Mouse (Mus musculus): ENCODE measurements around the gene Fgf16. TPM values are rescaled to one million over a fixed set of nuclear protein-coding genes. Genes with fewer than 3 reads are reported as not detected.

The Fgf16 gene
- 0.14 and 0.86 TPM in 2 replicates for polyA plus RNA-seq (2012; rRNA removed)

DNA sequence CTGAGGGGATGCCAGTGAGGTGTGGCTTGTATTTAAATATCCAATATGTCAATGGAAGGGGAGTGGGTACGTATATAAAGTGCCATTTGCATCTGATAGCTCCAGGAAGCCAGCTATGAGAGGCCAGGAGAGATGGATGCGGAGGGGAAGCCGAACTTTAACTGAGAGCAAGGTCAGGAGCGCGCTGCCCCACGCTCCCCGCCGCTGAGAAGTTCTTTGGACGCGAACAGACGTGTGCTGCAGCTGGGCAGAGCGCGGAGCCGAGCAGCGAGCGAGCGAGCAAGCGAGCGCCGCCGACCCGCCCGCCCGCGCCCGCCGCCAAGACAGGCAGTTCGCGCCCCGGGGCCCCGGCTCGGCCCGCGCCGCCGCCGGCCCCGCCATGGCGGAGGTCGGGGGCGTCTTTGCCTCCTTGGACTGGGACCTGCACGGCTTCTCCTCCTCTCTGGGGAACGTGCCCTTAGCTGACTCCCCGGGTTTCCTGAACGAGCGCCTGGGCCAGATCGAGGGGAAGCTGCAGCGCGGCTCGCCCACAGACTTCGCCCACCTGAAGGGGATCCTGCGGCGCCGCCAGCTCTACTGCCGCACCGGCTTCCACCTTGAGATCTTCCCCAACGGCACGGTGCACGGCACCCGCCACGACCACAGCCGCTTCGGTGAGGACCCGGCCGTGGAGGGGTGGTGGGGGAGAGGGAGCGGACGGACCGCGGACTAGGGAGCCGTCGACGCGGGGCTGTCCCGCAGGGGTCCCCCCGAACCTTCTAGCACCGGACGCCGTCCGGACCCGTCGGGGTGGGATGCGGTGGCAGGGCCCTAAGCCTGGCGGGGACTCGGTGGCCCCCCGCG, at the start of gene Fgf16:
Gene Fgf16, plus strand, starts transcription at position 118 of the 843 bp plus-strand sequence.
- no peak within 1 kb of the TSS for H3K27ac ChIP-seq (ENCODE audit: control insufficient read depth, insufficient read depth, low read length)
- 2% methylated on average over 73 of the region's 86 CpGs for WGBS

DNA sequence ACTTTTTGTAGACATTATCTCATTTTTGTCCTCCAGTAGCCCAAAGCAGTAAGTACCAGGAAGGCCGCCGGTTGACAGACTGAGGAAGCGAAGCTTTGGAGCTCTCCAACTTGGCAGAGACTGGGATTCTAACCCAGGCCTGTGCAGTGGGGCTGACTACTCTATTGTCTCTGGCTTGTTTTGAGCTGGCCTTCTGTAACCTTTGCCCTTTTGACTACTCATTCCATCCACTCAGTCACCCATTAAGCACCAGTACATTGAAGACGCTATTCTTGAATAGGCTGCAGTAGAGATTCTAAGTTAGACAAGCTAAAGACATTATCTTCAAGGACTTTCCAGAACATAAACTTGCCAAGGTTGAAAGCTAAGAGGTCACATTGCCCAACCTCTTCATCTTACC, 49.3 kb upstream of the Fgf16 start:
- H3K36me3 ChIP-seq (ENCODE audit: control insufficient read depth, insufficient read depth, low read length): no peaks in the 10 kb centered on the region
- no peaks in the 10 kb centered on the region for H3K27me3 ChIP-seq (ENCODE audit: control insufficient read depth, insufficient read depth, low read length)
- 98% methylated on average over 4 of the region's 4 CpGs for whole genome bisulfite sequencing
- DNase-seq: no peak
- TF ChIP-seq POLR2A (IDR thresholded peaks at IDR 0.05; ENCODE audit: control insufficient read depth, extremely low read depth, insufficient read depth, low read length, poor library complexity): no peak
- TF ChIP-seq CTCF (IDR thresholded peaks at IDR 0.05; ENCODE audit: borderline replicate concordance, control insufficient read depth, extremely low read depth, insufficient read depth, low read length, poor library complexity): no peak
- no peak overlapping the region for H3K27ac ChIP-seq (ENCODE audit: control insufficient read depth, insufficient read depth, low read length)
- no peak overlapping the region for H3K4me3 ChIP-seq (ENCODE audit: control insufficient read depth, insufficient read depth, low read length)
- H3K4me1 ChIP-seq (replicated peaks; ENCODE audit: control insufficient read depth, insufficient read depth, low read length): no peaks in the 10 kb centered on the region

More for the DNA sequence above, at the start of gene Fgf16:
- H3K27me3 ChIP-seq (ENCODE audit: control insufficient read depth, insufficient read depth, low read length): peaks cover 4% of the 10 kb centered on the region; the same call in 1 of the 2 replicates
- DNase-seq: peak; percentile 16
- no peaks in the 10 kb centered on the region for H3K36me3 ChIP-seq (ENCODE audit: control insufficient read depth, insufficient read depth, low read length)
- peak within 1 kb of the TSS; percentile 36 for H3K4me3 ChIP-seq (ENCODE audit: control insufficient read depth, insufficient read depth, low read length)
- peaks cover 5% of the 10 kb centered on the region for H3K4me1 ChIP-seq (replicated peaks; ENCODE audit: control insufficient read depth, insufficient read depth, low read length)
- TF ChIP-seq POLR2A (IDR thresholded peaks at IDR 0.05; ENCODE audit: control insufficient read depth, extremely low read depth, insufficient read depth, low read length, poor library complexity) (no peak), CTCF (IDR thresholded peaks at IDR 0.05; ENCODE audit: borderline replicate concordance, control insufficient read depth, extremely low read depth, insufficient read depth, low read length, poor library complexity) (no peak)

DNA sequence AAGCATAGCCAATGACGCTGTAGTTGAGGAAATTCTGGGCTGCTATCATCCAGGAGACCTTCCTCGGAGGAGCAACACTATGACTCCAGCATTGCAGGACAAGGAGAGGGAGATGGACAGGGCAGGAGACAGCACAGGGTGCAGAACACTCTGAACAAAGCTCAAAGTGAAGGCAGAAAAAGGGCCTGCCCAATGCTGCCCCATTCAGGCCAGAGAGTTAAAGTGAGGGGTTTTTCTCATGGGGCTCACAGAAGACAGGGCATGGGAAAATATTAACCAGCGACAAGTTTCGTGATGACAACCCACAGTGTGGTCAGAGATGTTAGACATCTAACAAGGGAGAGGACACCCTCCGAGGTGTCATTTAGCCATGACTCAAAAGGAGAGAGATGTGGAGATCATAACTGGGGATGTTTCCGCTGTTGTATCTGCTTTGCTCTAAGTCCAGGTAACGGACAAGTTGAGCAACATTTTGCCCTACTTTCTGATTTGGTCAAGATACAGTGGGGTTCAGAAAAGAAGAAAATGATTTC, 48.2 kb upstream of the Fgf16 start:
- Histone ChIP-seq H3K4me1 (replicated peaks; ENCODE audit: control insufficient read depth, insufficient read depth, low read length) (no peaks in the 10 kb centered on the region), H3K27ac (ENCODE audit: control insufficient read depth, insufficient read depth, low read length) (no peak overlapping the region), H3K4me3 (ENCODE audit: control insufficient read depth, insufficient read depth, low read length) (no peak overlapping the region), H3K27me3 (ENCODE audit: control insufficient read depth, insufficient read depth, low read length) (no peaks in the 10 kb centered on the region), H3K36me3 (ENCODE audit: control insufficient read depth, insufficient read depth, low read length) (no peaks in the 10 kb centered on the region)
- WGBS: 91% methylated on average over 7 of the region's 7 CpGs
- TF ChIP-seq POLR2A (IDR thresholded peaks at IDR 0.05; ENCODE audit: control insufficient read depth, extremely low read depth, insufficient read depth, low read length, poor library complexity): no peak
- DNase-seq: no peak

DNA sequence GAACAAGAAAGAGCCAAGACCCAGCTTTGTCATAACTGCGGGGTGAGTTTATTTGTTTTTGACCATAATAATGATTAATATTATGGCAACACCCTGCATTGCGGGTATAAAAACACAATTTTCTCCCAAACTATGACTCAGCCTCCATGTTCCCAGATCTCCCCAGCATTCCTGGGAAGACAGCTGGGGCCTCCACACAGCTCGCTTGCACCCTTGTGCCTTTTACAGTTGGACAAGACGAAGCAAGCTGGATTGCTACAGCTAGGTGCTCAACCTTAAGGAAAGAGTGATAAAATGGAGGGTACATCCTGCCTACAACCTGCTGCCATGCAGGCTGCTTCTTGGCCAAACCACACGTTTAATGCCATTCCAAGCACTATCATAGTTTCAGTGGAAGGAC, 45.7 kb upstream of the Fgf16 start:
- WGBS: 97% methylated on average over 5 of the region's 5 CpGs
- H3K27ac ChIP-seq (ENCODE audit: control insufficient read depth, insufficient read depth, low read length): no peak overlapping the region
- H3K4me1 ChIP-seq (replicated peaks; ENCODE audit: control insufficient read depth, insufficient read depth, low read length): no peaks in the 10 kb centered on the region
- H3K36me3 ChIP-seq (ENCODE audit: control insufficient read depth, insufficient read depth, low read length): no peaks in the 10 kb centered on the region
- DNase-seq: no peak
- no peak overlapping the region for H3K4me3 ChIP-seq (ENCODE audit: control insufficient read depth, insufficient read depth, low read length)
- no peaks in the 10 kb centered on the region for H3K27me3 ChIP-seq (ENCODE audit: control insufficient read depth, insufficient read depth, low read length)
- no peak for TF ChIP-seq POLR2A (IDR thresholded peaks at IDR 0.05; ENCODE audit: control insufficient read depth, extremely low read depth, insufficient read depth, low read length, poor library complexity)
- TF ChIP-seq CTCF (IDR thresholded peaks at IDR 0.05; ENCODE audit: borderline replicate concordance, control insufficient read depth, extremely low read depth, insufficient read depth, low read length, poor library complexity): no peak

DNA sequence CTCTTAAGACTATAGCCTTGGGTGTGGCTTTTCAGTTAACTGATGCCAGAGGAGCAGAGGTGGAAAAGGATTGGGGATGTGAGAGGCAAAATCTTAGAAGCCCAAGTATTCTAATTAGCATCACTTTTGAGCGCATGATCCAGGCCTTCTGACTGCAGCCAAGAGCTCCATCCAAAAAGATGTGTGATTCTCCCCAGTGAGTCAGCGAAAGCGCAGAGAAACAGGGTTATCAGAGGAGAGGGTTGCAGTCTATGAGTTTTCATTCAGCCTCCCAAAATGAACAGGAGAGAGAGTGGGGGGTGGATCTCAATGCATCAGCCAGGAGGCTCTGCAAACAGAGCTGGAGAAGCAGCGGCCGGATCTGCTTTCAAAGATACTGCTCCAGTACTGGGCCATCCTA, 45.1 kb upstream of the Fgf16 start:
- no peaks in the 10 kb centered on the region for H3K4me1 ChIP-seq (replicated peaks; ENCODE audit: control insufficient read depth, insufficient read depth, low read length)
- no peaks in the 10 kb centered on the region for H3K36me3 ChIP-seq (ENCODE audit: control insufficient read depth, insufficient read depth, low read length)
- no peak for DNase-seq
- no peaks in the 10 kb centered on the region for H3K27me3 ChIP-seq (ENCODE audit: control insufficient read depth, insufficient read depth, low read length)
- 99% methylated on average over 5 of the region's 5 CpGs for WGBS
- TF ChIP-seq POLR2A (IDR thresholded peaks at IDR 0.05; ENCODE audit: control insufficient read depth, extremely low read depth, insufficient read depth, low read length, poor library complexity) (no peak), CTCF (IDR thresholded peaks at IDR 0.05; ENCODE audit: borderline replicate concordance, control insufficient read depth, extremely low read depth, insufficient read depth, low read length, poor library complexity) (no peak)
- no peak overlapping the region for H3K27ac ChIP-seq (ENCODE audit: control insufficient read depth, insufficient read depth, low read length)
- H3K4me3 ChIP-seq (ENCODE audit: control insufficient read depth, insufficient read depth, low read length): no peak overlapping the region

DNA sequence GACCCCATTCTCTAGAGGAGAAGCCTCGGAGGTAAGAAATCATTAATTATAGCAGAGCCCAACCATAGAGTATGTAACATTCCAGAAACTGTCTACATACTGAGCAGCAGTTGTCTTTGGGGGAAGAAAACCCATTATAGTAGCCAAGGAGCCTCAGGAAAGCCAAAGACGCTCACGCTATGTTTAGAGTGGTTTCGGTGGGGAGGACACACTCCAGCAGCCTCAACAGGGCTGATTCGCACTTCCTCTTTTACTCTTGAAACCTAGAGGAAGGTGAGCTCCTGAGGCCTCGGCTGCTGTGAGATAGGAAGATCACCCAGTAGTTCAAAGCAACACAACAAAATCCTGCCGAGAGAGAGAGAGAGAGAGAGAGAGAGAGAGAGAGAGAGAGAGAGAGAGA, 39.9 kb upstream of the Fgf16 start:
- no peak for DNase-seq

More for the DNA sequence above, 39.9 kb upstream of the Fgf16 start:
- H3K27me3 ChIP-seq (ENCODE audit: control insufficient read depth, insufficient read depth, low read length): no peaks in the 10 kb centered on the region
- 8% methylated on average over 7 of the region's 7 CpGs for WGBS
- no peaks in the 10 kb centered on the region for H3K36me3 ChIP-seq (ENCODE audit: control insufficient read depth, insufficient read depth, low read length)
- no peaks in the 10 kb centered on the region for H3K4me1 ChIP-seq (replicated peaks; ENCODE audit: control insufficient read depth, insufficient read depth, low read length)
- no peak for TF ChIP-seq POLR2A (IDR thresholded peaks at IDR 0.05; ENCODE audit: control insufficient read depth, extremely low read depth, insufficient read depth, low read length, poor library complexity)
- no peak for TF ChIP-seq CTCF (IDR thresholded peaks at IDR 0.05; ENCODE audit: borderline replicate concordance, control insufficient read depth, extremely low read depth, insufficient read depth, low read length, poor library complexity)
- H3K4me3 ChIP-seq (ENCODE audit: control insufficient read depth, insufficient read depth, low read length): no peak overlapping the region
- H3K27ac ChIP-seq (ENCODE audit: control insufficient read depth, insufficient read depth, low read length): no peak overlapping the region
